8 mouse cellular contexts compared by ENCODE assay signal in the genomic region with DNA sequence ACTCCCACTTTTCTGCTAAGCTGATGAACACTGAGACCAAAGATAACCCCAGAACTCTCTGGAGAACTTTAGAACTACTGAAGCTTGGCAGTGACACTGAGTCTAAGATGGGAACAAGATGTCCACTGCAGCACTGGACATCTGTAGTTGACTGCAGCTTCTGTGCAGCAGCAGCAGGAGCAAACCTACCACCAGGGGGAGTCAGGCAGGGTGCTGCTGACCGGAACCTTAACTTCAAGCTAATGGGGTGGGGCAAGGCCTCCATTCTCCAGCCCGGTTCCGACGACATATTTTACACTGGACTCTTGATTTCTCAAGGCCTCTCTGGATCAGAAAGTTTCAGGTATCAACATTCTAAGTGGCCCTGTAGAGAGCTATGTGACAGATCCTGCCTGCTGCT. TPM values are rescaled to one million over a fixed set of nuclear protein-coding genes. Genes with fewer than 3 reads are reported as not detected.
DNase-seq lines count a peak whose midpoint lies in the region; ATAC-seq lines count a peak whose summit lies in the region.

No protein-coding gene starts in this region.

- 51% methylated on average over 4 of the region's 4 CpGs for WGBS in forebrain, embryonic 14.5 days
- 63% methylated on average over 4 of the region's 4 CpGs for WGBS in forebrain, embryonic 15.5 days

- H3K36me3 ChIP-seq in forebrain, embryonic 14.5 days (ENCODE audit: control insufficient read depth, insufficient read depth, low read length): peaks cover 51% of the 10 kb centered on the region
- peaks cover 39% of the 10 kb centered on the region for H3K36me3 ChIP-seq in forebrain, embryonic 15.5 days

- H3K9me3 ChIP-seq in forebrain, embryonic 14.5 days (replicated peaks; ENCODE audit: control insufficient read depth, low read length): no peaks in the 10 kb centered on the region
- H3K9me3 ChIP-seq in forebrain, embryonic 15.5 days: no peaks in the 10 kb centered on the region

- ATAC-seq in forebrain, embryonic 14.5 days: no peak
- no peak for ATAC-seq in forebrain, embryonic 15.5 days (replicated peaks)

- H3K27ac ChIP-seq in forebrain, embryonic 14.5 days (ENCODE audit: low read depth, low read length): no peak overlapping the region
- no peak overlapping the region for H3K27ac ChIP-seq in forebrain, embryonic 15.5 days (replicated peaks)

- H3K4me1 ChIP-seq in forebrain, embryonic 14.5 days (ENCODE audit: control insufficient read depth, insufficient read depth, low read length): peaks cover 22% of the 10 kb centered on the region
- H3K4me1 ChIP-seq in forebrain, embryonic 15.5 days: peaks cover 46% of the 10 kb centered on the region

- H3K4me3 ChIP-seq in forebrain, embryonic 14.5 days (ENCODE audit: low read depth, low read length): no peak overlapping the region
- H3K4me3 ChIP-seq in forebrain, embryonic 15.5 days: no peak overlapping the region

- no peak overlapping the region for H3K9ac ChIP-seq in forebrain, embryonic 14.5 days (ENCODE audit: low read length)
- no peak overlapping the region for H3K9ac ChIP-seq in forebrain, embryonic 15.5 days (replicated peaks)

- H3K27me3 ChIP-seq in forebrain, embryonic 14.5 days (replicated peaks; ENCODE audit: control insufficient read depth, insufficient read depth, low read length): no peaks in the 10 kb centered on the region
- no peaks in the 10 kb centered on the region for H3K27me3 ChIP-seq in forebrain, embryonic 15.5 days

- no peak overlapping the region for H3K4me2 ChIP-seq in forebrain, embryonic 14.5 days (ENCODE audit: low read length)
- no peak overlapping the region for H3K4me2 ChIP-seq in forebrain, embryonic 15.5 days (replicated peaks)

- peak; percentile 28 for DNase-seq in forebrain, embryonic 14.5 days (ENCODE audit: low spot score)
- peak; percentile 37 for DNase-seq in right cerebral cortex, postnatal 14 days
- DNase-seq in right cerebral cortex, postnatal 25 days: no peak
- peak; percentile 55 for DNase-seq in embryo, embryonic 11 days
- DNase-seq in lung, postnatal 10 days: peak; percentile 81
- no peak for DNase-seq in layer of hippocampus, postnatal 10 days (ENCODE audit: low spot score in 2 of 2)
- DNase-seq in layer of hippocampus, adult 8-10 months (ENCODE audit: low spot score in 2 of 2): no peak

RNA-seq across cellular contexts. Expression of gene Med22, which starts 3.4 kb away (rescaled TPM):
- 159 and 161 TPM in 2 replicates for polyA plus RNA-seq in forebrain, embryonic 14.5 days (2014; fragmentation: Nextera tagmentation; extraction: Ambion mirVana)
- 177 and 184 TPM in 2 replicates for polyA plus RNA-seq in forebrain, embryonic 15.5 days (2015; fragmentation: Nextera tagmentation; extraction: Ambion mirVana)
- 10 to 100 TPM; 44.5 to 45.9 TPM for total RNA-seq in layer of hippocampus, postnatal 10 days (2021)
- total RNA-seq in layer of hippocampus, adult 8-10 months (2022): 10 to 100 TPM; 42.5 to 48.9 (median 47.4) TPM

RNA-seq across cellular contexts. Expression of gene Rpl7a, which starts 3.5 kb away (rescaled TPM):
- polyA plus RNA-seq in forebrain, embryonic 14.5 days (2014; fragmentation: Nextera tagmentation; extraction: Ambion mirVana): 626 and 738 TPM in 2 replicates
- 533 and 546 TPM in 2 replicates for polyA plus RNA-seq in forebrain, embryonic 15.5 days (2015; fragmentation: Nextera tagmentation; extraction: Ambion mirVana)
- total RNA-seq in layer of hippocampus, postnatal 10 days (2021): 100 to 1,000 TPM; 346 to 356 TPM
- 100 to 1,000 TPM; 201 to 291 (median 240) TPM for total RNA-seq in layer of hippocampus, adult 8-10 months (2022)

RNA-seq across cellular contexts. Expression of gene Surf6, which starts 4.4 kb away (rescaled TPM):
- 15.4 and 17.2 TPM in 2 replicates for polyA plus RNA-seq in forebrain, embryonic 14.5 days (2014; fragmentation: Nextera tagmentation; extraction: Ambion mirVana)
- 27.7 and 29.7 TPM in 2 replicates for polyA plus RNA-seq in forebrain, embryonic 15.5 days (2015; fragmentation: Nextera tagmentation; extraction: Ambion mirVana)
- 10 to 100 TPM; 31.5 to 33.9 TPM for total RNA-seq in layer of hippocampus, postnatal 10 days (2021)
- 10 to 100 TPM; 21.4 to 29.3 (median 22.9) TPM for total RNA-seq in layer of hippocampus, adult 8-10 months (2022)

RNA-seq across cellular contexts. Expression of gene Surf2, which starts 9.1 kb away (rescaled TPM):
- polyA plus RNA-seq in forebrain, embryonic 14.5 days (2014; fragmentation: Nextera tagmentation; extraction: Ambion mirVana): 53.3 and 54.0 TPM in 2 replicates
- 58.9 and 61.9 TPM in 2 replicates for polyA plus RNA-seq in forebrain, embryonic 15.5 days (2015; fragmentation: Nextera tagmentation; extraction: Ambion mirVana)
- 10 to 100 TPM; 35.4 to 38.7 TPM for total RNA-seq in layer of hippocampus, postnatal 10 days (2021)
- 10 to 100 TPM; 36.2 to 42.4 (median 37.7) TPM for total RNA-seq in layer of hippocampus, adult 8-10 months (2022)

RNA-seq across cellular contexts. Expression of gene Surf1, which starts 9.2 kb away (rescaled TPM):
- 72.0 and 74.2 TPM in 2 replicates for polyA plus RNA-seq in forebrain, embryonic 14.5 days (2014; fragmentation: Nextera tagmentation; extraction: Ambion mirVana)
- polyA plus RNA-seq in forebrain, embryonic 15.5 days (2015; fragmentation: Nextera tagmentation; extraction: Ambion mirVana): 74.0 and 77.3 TPM in 2 replicates
- total RNA-seq in layer of hippocampus, postnatal 10 days (2021): 10 to 100 TPM; 81.5 to 83.5 TPM
- total RNA-seq in layer of hippocampus, adult 8-10 months (2022): 100 to 1,000 TPM; 102 to 124 (median 112) TPM

Comparison
In these comparisons a context has a peak if more than half of its experiments do, and no peak if none do; other contexts are left out.
1. DNase-seq: peak in forebrain, embryonic 14.5 days (single experiment), right cerebral cortex, postnatal 14 days (single experiment), embryo, embryonic 11 days (single experiment) and lung, postnatal 10 days (single experiment); none in right cerebral cortex, postnatal 25 days (single experiment), layer of hippocampus, postnatal 10 days (0 of 2) and layer of hippocampus, adult 8-10 months (0 of 2).